Mouse (Mus musculus): Measurements from ENCODE around the gene Cxcr3.

The Cxcr3 gene

GRCm38 (mm10) chrX:101733828-101734319 is at the start of gene Cxcr3:
TSS of gene Cxcr3 (minus strand) at chrX:101734269.
- TF ChIP-seq GATA4 (IDR thresholded peaks at IDR 0.05; ENCODE audit: insufficient replicate concordance, low read length), result no peak

GRCm38 (mm10) chrX:101772035-101772434 is 38.0 kb upstream of the Cxcr3 start:
- no peak for TF ChIP-seq GATA4 (IDR thresholded peaks at IDR 0.05; ENCODE audit: insufficient replicate concordance, low read length)

GRCm38 (mm10) chrX:101770307-101770706 is 36.2 kb upstream of the Cxcr3 start:
- no peak for TF ChIP-seq GATA4 (IDR thresholded peaks at IDR 0.05; ENCODE audit: insufficient replicate concordance, low read length)

GRCm38 (mm10) chrX:101769478-101769877 is 35.4 kb upstream of the Cxcr3 start:
- TF ChIP-seq GATA4 (IDR thresholded peaks at IDR 0.05; ENCODE audit: insufficient replicate concordance, low read length), result no peak

- no peak for TF ChIP-seq GATA4 (IDR thresholded peaks at IDR 0.05; ENCODE audit: insufficient replicate concordance, low read length)
These were observed 33.2 kb upstream of the Cxcr3 start for GRCm38 (mm10) chrX:101767280-101767679.

GRCm38 (mm10) chrX:101765111-101765510 is 31.0 kb upstream of the Cxcr3 start:
- TF ChIP-seq GATA4 (IDR thresholded peaks at IDR 0.05; ENCODE audit: insufficient replicate concordance, low read length), result no peak

GRCm38 (mm10) chrX:101764621-101765020 is 30.6 kb upstream of the Cxcr3 start:
- no peak for TF ChIP-seq GATA4 (IDR thresholded peaks at IDR 0.05; ENCODE audit: insufficient replicate concordance, low read length)

GRCm38 (mm10) chrX:101754478-101754877 is 20.4 kb upstream of the Cxcr3 start:
- TF ChIP-seq GATA4 (IDR thresholded peaks at IDR 0.05; ENCODE audit: insufficient replicate concordance, low read length), result no peak

GRCm38 (mm10) chrX:101750144-101750543 is 16.1 kb upstream of the Cxcr3 start:
- TF ChIP-seq GATA4 (IDR thresholded peaks at IDR 0.05; ENCODE audit: insufficient replicate concordance, low read length), result no peak

- TF ChIP-seq GATA4 (IDR thresholded peaks at IDR 0.05; ENCODE audit: insufficient replicate concordance, low read length), result no peak
These were observed 7.0 kb upstream of the Cxcr3 start for GRCm38 (mm10) chrX:101741064-101741433.

- TF ChIP-seq GATA4 (IDR thresholded peaks at IDR 0.05; ENCODE audit: insufficient replicate concordance, low read length), result no peak
These were observed 6.4 kb upstream of the Cxcr3 start for GRCm38 (mm10) chrX:101740335-101741063.

- TF ChIP-seq GATA4 (IDR thresholded peaks at IDR 0.05; ENCODE audit: insufficient replicate concordance, low read length), result no peak
These were observed 3.1 kb upstream of the Cxcr3 start for GRCm38 (mm10) chrX:101737201-101737600.

- TF ChIP-seq GATA4 (IDR thresholded peaks at IDR 0.05; ENCODE audit: insufficient replicate concordance, low read length), result no peak
These were observed 912 bp upstream of the Cxcr3 start for GRCm38 (mm10) chrX:101734981-101735380.

GRCm38 (mm10) chrX:101733288-101733687 is 781 bp downstream of the Cxcr3 start:
- no peak for TF ChIP-seq GATA4 (IDR thresholded peaks at IDR 0.05; ENCODE audit: insufficient replicate concordance, low read length)

- TF ChIP-seq GATA4 (IDR thresholded peaks at IDR 0.05; ENCODE audit: insufficient replicate concordance, low read length), result no peak
These were observed 1.4 kb downstream of the Cxcr3 start for GRCm38 (mm10) chrX:101732644-101733043.

GRCm38 (mm10) chrX:101730010-101730409 is 4.1 kb downstream of the Cxcr3 start:
- TF ChIP-seq GATA4 (IDR thresholded peaks at IDR 0.05; ENCODE audit: insufficient replicate concordance, low read length), result no peak

- no peak for TF ChIP-seq GATA4 (IDR thresholded peaks at IDR 0.05; ENCODE audit: insufficient replicate concordance, low read length)
These were observed 13.7 kb downstream of the Cxcr3 start for GRCm38 (mm10) chrX:101720401-101720800.

Data from liver, adult (tissue).